Mouse (Mus musculus): Measurements from ENCODE around the gene Asb8.

Gene Asb8

DNA sequence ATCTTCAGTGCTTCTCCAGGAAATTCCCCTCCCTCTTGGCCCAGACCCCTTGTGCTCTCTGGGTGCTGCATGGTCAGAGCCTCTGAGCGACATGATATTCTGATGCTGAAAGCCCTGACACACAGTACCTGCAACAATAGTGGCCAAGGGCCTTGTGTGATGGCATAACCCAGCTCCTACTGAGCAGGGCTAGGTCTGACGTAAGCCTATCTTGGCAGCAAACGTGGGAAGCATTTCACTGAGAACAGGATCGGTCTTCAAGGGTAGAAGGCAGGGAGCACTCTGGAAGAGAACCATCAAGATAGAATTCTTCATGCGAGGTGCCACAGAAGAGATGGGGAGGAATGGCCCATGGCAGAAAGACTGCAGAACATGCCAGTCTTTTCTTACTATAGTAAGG, at the start of gene Asb8:
Asb8 (minus strand) TSS at position 101 of the 400 bp plus-strand sequence.
- DNase-seq (ENCODE audit: extremely low read depth, insufficient read length, low spot score), result no peak

- no peak for DNase-seq (ENCODE audit: extremely low read depth, insufficient read length, low spot score)
Observed at GRCm38 (mm10) chr15:98214130-98214529, 48.7 kb upstream of the Asb8 start.

- DNase-seq (ENCODE audit: extremely low read depth, insufficient read length, low spot score), result no peak
Observed at GRCm38 (mm10) chr15:98213336-98213870, 48.0 kb upstream of the Asb8 start.

- peak; percentile 19 for DNase-seq (ENCODE audit: extremely low read depth, insufficient read length, low spot score)
Observed at GRCm38 (mm10) chr15:98209676-98210075, 44.3 kb upstream of the Asb8 start.

- no peak for DNase-seq (ENCODE audit: extremely low read depth, insufficient read length, low spot score)
Observed at GRCm38 (mm10) chr15:98195442-98195841, 30.0 kb upstream of the Asb8 start, which contains the start of gene Olfr288. Gene Olfr288 (minus strand): TSS chr15:98195542.

- no peak for DNase-seq (ENCODE audit: extremely low read depth, insufficient read length, low spot score)
Observed at GRCm38 (mm10) chr15:98184456-98184855, 19.0 kb upstream of the Asb8 start.

DNA sequence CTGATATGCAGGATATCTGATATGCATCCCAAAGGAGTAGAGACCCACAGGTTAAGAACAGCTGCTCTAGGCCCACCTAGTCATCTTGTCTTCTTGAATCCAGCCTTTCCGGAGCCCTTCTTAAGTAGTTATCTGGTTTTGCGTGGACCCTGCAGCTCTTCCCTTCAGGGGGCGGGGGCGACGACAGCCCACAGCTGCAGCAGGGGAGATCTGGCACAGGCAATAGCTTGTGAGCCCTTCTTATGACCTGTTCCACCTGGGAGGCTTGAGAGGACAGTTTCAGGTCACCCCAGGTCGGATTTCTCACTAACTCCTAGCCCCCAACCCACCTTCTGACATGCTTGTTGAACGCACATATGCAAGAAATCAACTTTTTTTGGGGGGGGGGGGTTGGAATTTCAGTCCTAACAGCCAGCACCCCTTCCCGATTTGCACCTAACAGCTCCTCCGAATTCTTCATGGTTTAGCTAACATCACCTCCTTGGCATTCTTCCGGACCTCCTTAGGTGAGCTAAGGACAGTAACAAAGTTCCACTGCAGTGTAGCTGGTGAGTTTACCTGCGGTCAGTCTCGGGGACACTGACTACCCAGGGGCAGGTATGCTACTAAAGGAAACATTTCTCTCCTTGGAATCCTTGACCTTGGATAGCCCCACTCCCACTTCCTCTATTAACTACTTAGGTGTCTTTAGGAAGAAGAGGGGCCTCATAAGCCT, 16.6 kb upstream of the Asb8 start:
- DNase-seq (ENCODE audit: extremely low read depth, insufficient read length, low spot score), result no peak

GRCm38 (mm10) chr15:98181132-98181711, 15.8 kb upstream of the Asb8 start:
- DNase-seq (ENCODE audit: extremely low read depth, insufficient read length, low spot score), result peak; percentile 85

DNA sequence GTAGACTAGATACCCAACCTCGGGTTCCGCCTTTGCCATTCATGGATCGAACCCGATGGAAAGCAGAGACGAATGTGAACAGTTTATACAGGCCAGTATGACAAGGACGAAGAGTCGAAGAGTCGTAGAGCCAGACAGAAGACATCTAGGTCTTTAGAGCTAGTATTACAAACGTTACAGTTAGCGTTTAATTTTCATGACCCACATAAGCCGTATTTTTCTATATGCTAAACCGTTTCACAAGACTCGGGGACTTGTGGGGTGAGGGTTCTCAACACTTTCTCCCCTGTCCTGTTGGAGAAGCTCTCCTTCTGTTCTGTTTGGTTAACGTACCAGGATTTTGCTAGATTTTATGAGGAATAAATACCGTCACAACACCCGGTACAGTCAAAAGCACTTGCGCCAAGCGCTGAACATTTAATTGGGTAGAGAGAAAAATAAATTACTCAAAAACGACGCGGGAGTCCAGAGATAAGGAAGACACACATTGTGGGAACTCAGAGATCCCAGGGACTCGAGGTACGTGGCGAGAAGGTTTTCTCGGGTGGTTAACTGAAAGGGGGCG, 15.2 kb upstream of the Asb8 start:
- DNase-seq (ENCODE audit: extremely low read depth, insufficient read length, low spot score), result no peak

- no peak for DNase-seq (ENCODE audit: extremely low read depth, insufficient read length, low spot score)
Observed at GRCm38 (mm10) chr15:98177320-98177719, 11.9 kb upstream of the Asb8 start.

DNA sequence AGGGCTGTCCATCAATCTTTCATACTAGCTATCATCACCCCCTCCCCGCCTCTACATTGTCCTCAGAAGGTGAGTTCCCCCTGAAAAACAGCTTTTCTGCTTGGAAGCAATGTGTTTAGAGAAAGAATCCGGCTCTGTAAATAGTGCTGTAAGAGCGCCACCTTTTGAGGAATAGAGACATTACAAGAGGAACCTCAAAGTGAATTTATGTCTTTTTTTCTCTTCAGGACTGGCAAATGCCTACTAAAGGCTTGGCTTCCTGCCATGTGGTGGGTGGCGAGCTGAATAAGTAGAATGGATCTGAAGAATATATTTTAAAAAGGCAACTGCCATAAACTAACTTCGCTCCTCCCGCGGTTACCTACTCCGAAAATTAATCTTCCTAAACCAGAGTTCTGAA, 8.4 kb upstream of the Asb8 start:
- DNase-seq (ENCODE audit: extremely low read depth, insufficient read length, low spot score), result peak; percentile 24

- DNase-seq (ENCODE audit: extremely low read depth, insufficient read length, low spot score), result no peak
Observed at GRCm38 (mm10) chr15:98172113-98172512, 6.7 kb upstream of the Asb8 start.

GRCm38 (mm10) chr15:98170917-98171316, 5.5 kb upstream of the Asb8 start:
- no peak for DNase-seq (ENCODE audit: extremely low read depth, insufficient read length, low spot score)

DNA sequence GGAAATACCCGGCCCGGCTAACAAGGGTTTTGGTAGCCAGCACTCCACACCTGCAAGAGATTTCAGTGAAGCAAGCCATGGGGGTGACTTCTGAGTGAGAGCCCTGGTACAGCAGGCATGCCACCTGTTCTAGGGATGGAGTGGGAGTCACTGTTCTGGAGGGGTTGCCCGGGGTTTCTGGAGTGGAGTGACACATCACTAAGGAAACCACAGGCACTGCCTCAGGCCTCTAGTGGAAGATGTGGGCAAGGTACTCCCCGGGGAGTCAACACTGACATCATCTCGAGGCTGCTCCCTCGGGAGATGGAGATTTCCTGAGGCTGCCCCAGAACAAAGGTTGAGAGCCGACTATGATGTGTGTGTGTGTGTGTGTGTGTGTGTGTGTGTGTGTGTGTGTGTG, 4.9 kb upstream of the Asb8 start:
- peak; percentile 84 for DNase-seq (ENCODE audit: extremely low read depth, insufficient read length, low spot score)

- no peak for DNase-seq (ENCODE audit: extremely low read depth, insufficient read length, low spot score)
Observed at GRCm38 (mm10) chr15:98168622-98169004, 3.2 kb upstream of the Asb8 start.

DNA sequence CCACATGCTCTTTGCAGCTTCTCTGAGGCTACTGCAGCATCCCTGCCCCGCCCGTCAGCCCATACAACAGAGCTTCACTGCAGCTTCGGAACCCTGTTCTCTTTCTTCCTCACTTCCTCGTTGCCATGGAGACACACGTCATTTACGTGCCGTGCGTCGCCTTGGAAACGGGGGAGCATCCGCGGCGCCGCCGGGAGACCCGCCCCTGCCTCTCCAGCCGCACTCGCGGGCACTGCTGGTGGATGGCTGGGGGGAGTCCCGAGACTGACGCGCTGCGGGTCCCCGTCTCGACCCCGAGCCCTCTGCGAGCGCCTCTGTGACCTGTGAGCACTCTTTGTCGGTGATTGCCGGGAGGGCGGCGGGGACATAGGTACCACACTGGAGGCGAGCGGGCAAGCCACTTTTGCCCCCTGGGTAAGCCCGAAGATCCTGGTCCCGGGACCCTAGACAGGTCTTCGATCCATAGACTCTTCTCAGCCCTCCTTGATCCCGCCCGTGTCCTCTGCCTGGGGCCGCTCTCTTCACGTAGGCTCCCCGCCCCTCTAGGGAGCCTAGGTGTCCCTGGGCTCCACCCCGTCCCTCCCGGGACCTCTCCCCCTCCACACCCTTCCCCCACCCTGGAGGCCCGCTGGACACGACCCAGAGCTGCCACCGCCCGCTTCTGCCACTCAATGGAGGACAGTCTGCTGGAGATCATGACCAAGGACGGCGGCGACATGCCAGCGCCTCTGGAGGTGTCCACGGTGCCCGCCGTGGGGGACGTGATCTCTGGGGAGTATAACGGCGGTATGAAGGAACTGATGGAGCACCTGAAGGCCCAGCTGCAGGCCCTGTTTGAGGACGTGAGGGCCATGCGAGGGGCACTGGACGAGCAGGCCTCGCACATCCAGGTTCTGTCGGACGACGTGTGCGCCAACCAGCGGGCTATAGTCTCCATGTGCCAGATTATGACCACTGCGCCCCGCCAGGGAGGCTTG, 2.5 kb upstream of the Asb8 start:
- DNase-seq (ENCODE audit: extremely low read depth, insufficient read length, low spot score), result no peak

GRCm38 (mm10) chr15:98166963-98167644, 1.7 kb upstream of the Asb8 start, which contains the start of gene Ccdc184:
Gene Ccdc184 (plus strand): TSS chr15:98167158.
- no peak for DNase-seq (ENCODE audit: extremely low read depth, insufficient read length, low spot score)

- DNase-seq (ENCODE audit: extremely low read depth, insufficient read length, low spot score), result no peak
Observed at GRCm38 (mm10) chr15:98162561-98162960, 2.9 kb downstream of the Asb8 start.

- no peak for DNase-seq (ENCODE audit: extremely low read depth, insufficient read length, low spot score)
Observed at GRCm38 (mm10) chr15:98161026-98161805, 4.2 kb downstream of the Asb8 start.

Data from 3134 (cell line).